Mouse (Mus musculus) kidney, adult 2 months (tissue): Measurements from ENCODE around the gene Glis3. TPM values are rescaled to one million over a fixed set of nuclear protein-coding genes. Genes with fewer than 3 reads are reported as not detected.

Experiments
- DNase-seq: peaks from one replicate; pipeline ENCODE4 v3.0.0; 2021
- H3K27ac ChIP-seq: fragments of 200-500 bp; 2 replicates; pipeline ENCODE4 v1.5.1; 2012; ENCODE audit warnings: low read depth, low read length, control low read depth, inconsistent platforms; ENCODE audit not compliant: insufficient read depth
- H3K27me3 ChIP-seq: fragments of 200-500 bp; replicated peaks from 2 replicates; pipeline ENCODE4 v1.6.1; 2012; ENCODE audit warnings: mild to moderate bottlenecking, moderate library complexity, low read length, inconsistent platforms; ENCODE audit not compliant: control insufficient read depth, insufficient read depth
- H3K36me3 ChIP-seq: fragments of 200-500 bp; 2 replicates; pipeline ENCODE4 v1.6.1; 2012; ENCODE audit warnings: mild to moderate bottlenecking, moderate library complexity, low read length, inconsistent platforms; ENCODE audit not compliant: control insufficient read depth, insufficient read depth
- H3K4me1 ChIP-seq: fragments of 200-500 bp; 2 replicates; pipeline ENCODE4 v1.6.1; 2011; ENCODE audit warnings: low read length; ENCODE audit not compliant: control insufficient read depth, insufficient read depth
- H3K4me3 ChIP-seq: fragments of 200-500 bp; 2 replicates; pipeline ENCODE4 v1.5.1; 2011; ENCODE audit warnings: mild to moderate bottlenecking, low read depth, low read length, control low read depth; ENCODE audit not compliant: insufficient read depth
- CTCF ChIP-seq: fragments of 200-500 bp; conservative IDR thresholded peaks from 2 replicates; pipeline ENCODE4 v1.5.1; 2011; ENCODE audit warnings: low read depth, mild to moderate bottlenecking, control low read depth, low read length, moderate library complexity, mixed read lengths; ENCODE audit not compliant: insufficient read depth, insufficient read length
- POLR2A ChIP-seq: fragments of 200-500 bp; IDR thresholded peaks from one replicate; pipeline ENCODE4 v1.6.1; 2011; ENCODE audit warnings: low read depth, low read length, control low read depth
- WGBS: fragments of 180-500 bp; shearing (Covaris S2); methylation state at CpG from one replicate; pipeline ENCODE4 v1.1.7; 2018; 5-methylcytosine and 5-hydroxymethylcytosine counted together
- polyA plus RNA-seq: library from polyadenylated mRNA; depleted of rRNA; stranded (reverse); fragments of >200 nt; gene quantifications from 2 replicates; pipeline ENCODE4 v1.2.3, GENCODE M21; 2012

Glis3 gene
- polyA plus RNA-seq, 1 experiment = 23.7 TPM

DNA sequence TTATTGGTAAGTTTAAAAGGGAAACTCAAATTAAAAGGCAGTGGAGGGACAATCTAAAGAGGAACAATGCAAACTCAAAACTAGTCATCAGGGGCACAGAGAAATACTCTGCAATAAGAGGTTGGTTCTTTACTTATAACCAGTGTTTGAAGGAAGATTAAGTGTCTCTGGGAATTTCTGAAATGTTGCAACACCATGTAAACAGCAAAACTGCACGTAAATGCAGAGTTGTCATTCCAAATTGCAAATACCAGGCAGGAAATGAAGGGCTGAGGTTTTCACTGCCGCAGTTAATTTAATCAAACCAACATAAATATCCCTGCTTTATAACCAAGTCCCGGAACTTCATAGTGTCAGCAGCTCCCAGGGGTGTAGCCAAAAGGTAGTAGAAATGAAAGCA, 342.3 kb downstream of the Glis3 start:
- DNase-seq = no peak
- Histone ChIP-seq H3K36me3 (no peaks in the 10 kb centered on the region), H3K4me3 (no peak overlapping the region), H3K27me3 (no peaks in the 10 kb centered on the region), H3K27ac (no peak overlapping the region), H3K4me1 (no peaks in the 10 kb centered on the region)
- TF ChIP-seq POLR2A = no peak
- no peak for TF ChIP-seq CTCF
- 49% methylated on average over 3 of the region's 3 CpGs for WGBS

DNA sequence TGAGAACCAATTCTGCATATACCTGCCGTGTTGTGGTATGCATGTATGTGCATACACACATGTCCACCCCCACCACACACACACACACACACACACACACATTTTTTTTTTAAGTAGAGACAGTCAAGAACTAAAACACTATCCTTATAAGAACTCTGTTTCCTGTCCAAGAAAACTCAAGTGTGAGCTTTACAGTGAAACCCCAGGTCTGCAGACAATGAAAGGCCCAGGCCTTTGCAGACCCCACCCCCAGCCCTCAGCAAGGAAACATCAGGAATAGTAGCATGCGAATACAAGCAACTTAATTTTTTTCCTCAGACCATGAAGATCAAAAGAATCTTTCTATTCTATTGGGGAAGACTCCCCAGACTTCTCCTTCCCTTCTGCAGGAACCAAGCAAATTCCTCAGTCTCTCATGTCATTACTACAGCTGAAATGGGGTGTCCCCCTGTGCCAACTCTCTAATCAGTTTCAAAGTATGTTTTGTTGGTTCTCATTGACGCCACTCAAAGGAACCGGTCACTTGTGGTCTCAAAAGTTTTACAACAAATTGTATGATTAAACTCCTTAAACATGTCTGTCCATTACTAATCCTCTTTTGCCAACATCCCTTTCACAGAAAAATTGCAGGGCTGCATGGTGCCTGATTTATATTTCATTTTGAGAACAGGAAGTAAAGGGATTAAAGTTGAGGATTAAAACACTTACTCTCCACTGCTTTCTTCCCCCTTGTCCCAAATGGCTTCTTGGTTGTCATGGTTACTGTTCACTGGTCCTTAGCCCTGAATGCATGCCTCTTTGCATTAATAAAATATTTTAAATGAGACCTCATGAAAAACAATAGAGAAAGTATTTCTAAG, 343.0 kb downstream of the Glis3 start:
- TF ChIP-seq POLR2A (no peak), CTCF (no peak)
- Histone ChIP-seq H3K36me3 (no peaks in the 10 kb centered on the region), H3K27ac (no peak overlapping the region), H3K27me3 (no peaks in the 10 kb centered on the region), H3K4me1 (no peaks in the 10 kb centered on the region), H3K4me3 (no peak overlapping the region)
- WGBS = 87% methylated on average over 4 of the region's 4 CpGs
- DNase-seq = no peak

DNA sequence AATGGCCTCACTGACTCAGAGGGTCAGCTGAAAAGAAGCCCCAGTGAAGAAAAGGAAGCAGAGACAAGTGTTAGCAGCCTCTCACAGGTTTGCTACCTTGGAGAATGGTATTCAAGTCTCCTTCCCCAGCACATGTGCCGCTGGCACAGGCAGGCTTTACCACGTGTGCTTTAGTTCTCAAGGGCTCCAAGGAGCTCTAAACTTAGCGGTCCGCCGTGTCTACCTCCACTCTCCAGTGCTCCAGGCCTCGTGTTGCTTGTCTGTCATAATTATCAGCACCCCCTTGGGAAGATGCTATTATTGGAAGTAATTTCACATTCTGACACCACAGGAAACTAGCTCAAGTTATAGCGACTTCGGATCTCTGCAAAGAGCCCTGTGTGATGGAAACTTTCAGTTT, 344.0 kb downstream of the Glis3 start:
- TF ChIP-seq CTCF = no peak
- TF ChIP-seq POLR2A = no peak
- Histone ChIP-seq H3K36me3 (no peaks in the 10 kb centered on the region), H3K4me1 (no peaks in the 10 kb centered on the region), H3K27ac (no peak overlapping the region), H3K27me3 (no peaks in the 10 kb centered on the region), H3K4me3 (no peak overlapping the region)
- 70% methylated on average over 8 of the region's 8 CpGs for WGBS
- no peak for DNase-seq

DNA sequence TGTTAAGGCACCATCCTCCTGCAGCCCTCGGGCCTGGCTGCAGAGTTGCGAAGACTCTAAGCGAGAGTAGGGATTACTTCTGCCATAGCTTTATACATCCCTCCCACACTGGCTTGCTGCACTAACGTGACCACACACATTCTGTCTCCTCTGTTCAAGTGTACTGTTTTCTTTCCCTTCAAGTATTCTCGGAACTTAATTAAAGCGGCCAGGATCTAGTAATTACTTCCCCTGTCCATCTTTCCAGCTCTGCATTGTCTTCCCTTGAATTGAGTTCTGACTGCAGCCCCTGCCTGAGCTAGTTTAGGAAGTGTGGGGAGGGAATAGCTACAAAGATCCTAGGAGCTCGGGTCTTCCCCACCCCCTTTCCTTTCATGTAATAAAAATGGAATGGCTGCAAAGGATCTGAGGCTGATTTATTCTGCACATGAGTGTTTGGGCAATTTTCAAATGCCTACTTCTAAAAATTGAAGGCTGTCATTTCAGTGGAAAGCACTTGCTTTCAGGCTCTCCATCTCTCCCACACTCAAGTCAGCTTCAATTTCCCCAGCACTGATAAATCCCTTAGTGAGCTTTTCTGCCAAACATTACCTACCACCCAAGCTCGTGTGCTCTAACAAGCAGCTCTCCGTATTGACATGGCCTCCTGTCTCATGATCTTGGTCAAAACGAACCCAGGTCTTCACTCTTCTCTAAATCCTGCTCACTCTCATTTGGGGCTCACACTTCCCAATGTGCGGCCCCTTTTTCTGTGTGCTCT, 346.7 kb downstream of the Glis3 start:
- TF ChIP-seq CTCF (no peak), POLR2A (no peak)

DNA sequence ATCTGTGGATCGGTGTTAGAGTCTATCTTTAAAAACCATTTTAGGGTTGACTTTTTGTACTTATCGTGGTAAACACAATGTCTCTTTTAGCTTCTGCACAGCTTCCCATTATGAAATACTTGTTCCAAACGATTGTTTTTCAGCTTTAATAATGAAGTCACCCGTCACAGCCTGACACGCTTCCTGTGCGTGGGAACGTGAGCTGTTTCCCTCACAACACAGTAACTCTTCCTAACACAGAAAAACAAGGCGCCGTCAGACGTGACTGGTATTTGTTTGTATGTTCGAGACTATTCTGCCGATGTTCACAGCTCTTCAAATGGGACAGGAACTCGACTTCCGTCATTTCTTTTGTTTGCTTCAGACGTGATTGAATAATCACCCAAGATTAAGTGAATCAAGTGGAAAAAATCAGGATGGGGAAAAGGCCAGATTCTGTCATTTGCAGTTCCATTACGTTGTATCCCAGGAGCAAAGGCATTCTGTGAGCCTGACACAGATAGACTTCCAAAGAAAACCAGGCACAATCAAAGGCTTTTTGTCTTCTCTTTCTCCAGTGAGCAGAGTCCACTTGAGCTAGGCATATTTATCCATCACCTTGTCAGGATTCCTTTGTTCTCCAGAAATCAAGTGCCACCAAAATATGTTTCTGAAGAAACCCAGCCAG, 351.3 kb downstream of the Glis3 start:
- Histone ChIP-seq H3K27ac (no peak overlapping the region), H3K4me3 (no peak overlapping the region), H3K27me3 (no peaks in the 10 kb centered on the region), H3K4me1 (peaks cover 5% of the 10 kb centered on the region; the same call in 1 of the 2 replicates), H3K36me3 (no peaks in the 10 kb centered on the region)
- 60% methylated on average over 16 of the region's 16 CpGs for WGBS
- no peak for TF ChIP-seq POLR2A
- no peak for TF ChIP-seq CTCF
- peak; percentile 19 for DNase-seq

More for the DNA sequence above, 346.7 kb downstream of the Glis3 start:
- no peak for DNase-seq
- no peaks in the 10 kb centered on the region for H3K36me3 ChIP-seq
- 70% methylated on average over 11 of the region's 11 CpGs for WGBS
- H3K27me3 ChIP-seq = no peaks in the 10 kb centered on the region
- H3K4me3 ChIP-seq = no peak overlapping the region
- H3K4me1 ChIP-seq = 0 out of 2 replicates have a peak, but pooled peaks cover 3% of the 10 kb centered on the region
- H3K27ac ChIP-seq = no peak overlapping the region

DNA sequence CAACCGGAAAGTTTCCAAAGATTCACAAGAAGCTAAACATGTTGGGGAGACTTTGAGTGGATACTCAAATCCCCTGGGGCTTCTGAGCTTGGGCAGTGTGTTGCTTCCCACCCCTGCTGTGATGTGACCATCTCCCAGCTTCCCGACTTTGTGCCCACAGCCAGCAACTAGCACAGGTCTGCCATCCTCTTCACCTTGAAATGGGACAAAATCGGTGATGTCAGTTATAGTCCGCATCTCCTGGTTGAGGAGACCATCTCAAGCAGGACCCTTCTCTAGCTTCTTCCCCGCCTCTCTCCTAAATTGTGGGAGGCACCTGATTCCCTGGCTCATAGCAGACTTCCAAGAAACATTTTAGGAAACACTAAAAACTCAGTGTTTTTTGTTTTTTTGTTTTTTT, 352.3 kb downstream of the Glis3 start:
- Histone ChIP-seq H3K27me3 (no peaks in the 10 kb centered on the region), H3K27ac (no peak overlapping the region), H3K36me3 (no peaks in the 10 kb centered on the region), H3K4me1 (peaks cover 5% of the 10 kb centered on the region; the same call in 1 of the 2 replicates), H3K4me3 (no peak overlapping the region)
- 95% methylated on average over 5 of the region's 5 CpGs for WGBS
- TF ChIP-seq POLR2A (no peak), CTCF (no peak)
- no peak for DNase-seq

DNA sequence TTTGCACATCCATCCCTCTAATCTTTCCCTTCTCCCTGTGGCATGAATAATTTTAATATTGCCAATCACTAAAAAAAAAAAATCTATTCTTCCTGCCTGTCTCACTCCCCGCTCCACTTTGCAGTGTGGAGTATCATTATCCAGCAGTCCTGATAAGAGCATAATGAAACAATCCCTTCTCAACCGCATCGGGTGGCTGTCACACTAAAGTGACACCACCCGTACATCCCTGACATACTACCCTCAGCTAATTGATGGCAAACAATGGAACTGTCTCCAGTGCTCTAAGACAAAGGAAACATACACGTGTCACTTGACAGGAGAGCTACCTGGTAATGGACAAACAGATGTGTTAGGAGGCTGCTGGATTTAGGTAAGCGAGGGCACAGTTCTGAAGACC, 373.8 kb downstream of the Glis3 start:
- WGBS = 70% methylated on average over 6 of the region's 6 CpGs

More for the DNA sequence above, 373.8 kb downstream of the Glis3 start:
- Histone ChIP-seq H3K27ac (no peak overlapping the region), H3K4me1 (no peaks in the 10 kb centered on the region; the same call in 1 of the 2 replicates), H3K36me3 (no peaks in the 10 kb centered on the region), H3K4me3 (no peak overlapping the region), H3K27me3 (no peaks in the 10 kb centered on the region)
- no peak for DNase-seq
- no peak for TF ChIP-seq POLR2A
- no peak for TF ChIP-seq CTCF
